Mouse (Mus musculus) limb, embryonic 13.5 days (tissue): ENCODE results near the gene Wdr3. TPM values are rescaled to one million over a fixed set of nuclear protein-coding genes. Genes with fewer than 3 reads are reported as not detected.

Source experiments
- ATAC-seq: fragments of 200-750 bp; cut with Nextera tagmentation; 2 replicates; pipeline ENCODE4 v1.8.0; 2017; ENCODE audit warnings: low read depth, moderate number of reproducible peaks, moderate TSS enrichment; ENCODE audit not compliant: low FRiP score
- H3K27ac ChIP-seq: fragments of 300-500 bp; sonication (generic); 2 replicates; pipeline ENCODE4 v1.5.1; 2015; ENCODE audit warnings: inconsistent platforms, mild to moderate bottlenecking, moderate library complexity
- H3K27me3 ChIP-seq: fragments of 300-500 bp; sonication (generic); 2 replicates; pipeline ENCODE4 v1.6.1; 2015; ENCODE audit warnings: mild to moderate bottlenecking, inconsistent platforms
- H3K36me3 ChIP-seq: fragments of 300-500 bp; sonication (generic); 2 replicates; pipeline ENCODE4 v1.6.1; 2015; ENCODE audit warnings: inconsistent platforms, mild to moderate bottlenecking, moderate library complexity
- H3K4me1 ChIP-seq: fragments of 300-500 bp; sonication (generic); 2 replicates; pipeline ENCODE4 v1.6.1; 2015; ENCODE audit warnings: inconsistent platforms
- H3K4me2 ChIP-seq: fragments of 300-500 bp; sonication (generic); replicated peaks from 2 replicates; pipeline ENCODE4 v1.6.1; 2015; ENCODE audit warnings: inconsistent platforms, mild to moderate bottlenecking, moderate library complexity
- H3K4me3 ChIP-seq: fragments of 300-500 bp; sonication (generic); 2 replicates; pipeline ENCODE4 v1.5.1; 2015; ENCODE audit warnings: moderate library complexity, mild to moderate bottlenecking, inconsistent platforms
- H3K9ac ChIP-seq: fragments of 300-500 bp; sonication (generic); 2 replicates; pipeline ENCODE4 v1.6.1; 2015; ENCODE audit warnings: mild to moderate bottlenecking, inconsistent platforms
- H3K9me3 ChIP-seq: fragments of 300-500 bp; sonication (generic); 2 replicates; pipeline ENCODE4 v1.6.1; 2016; ENCODE audit warnings: inconsistent platforms
- WGBS: fragments of 180-500 bp; shearing (Covaris S2); methylation state at CpG from one replicate; pipeline ENCODE4 v1.1.7; 2015; 5-methylcytosine and 5-hydroxymethylcytosine counted together
- polyA plus RNA-seq: library from polyadenylated mRNA; unstranded; fragments of >200 nt; fragmentation: Nextera tagmentation; extraction: Ambion mirVana; gene quantifications from 2 replicates; pipeline ENCODE4 v1.2.1, GENCODE M21; 2015

Gene Wdr3
- 42.4 and 44.5 TPM in 2 replicates for polyA plus RNA-seq

DNA sequence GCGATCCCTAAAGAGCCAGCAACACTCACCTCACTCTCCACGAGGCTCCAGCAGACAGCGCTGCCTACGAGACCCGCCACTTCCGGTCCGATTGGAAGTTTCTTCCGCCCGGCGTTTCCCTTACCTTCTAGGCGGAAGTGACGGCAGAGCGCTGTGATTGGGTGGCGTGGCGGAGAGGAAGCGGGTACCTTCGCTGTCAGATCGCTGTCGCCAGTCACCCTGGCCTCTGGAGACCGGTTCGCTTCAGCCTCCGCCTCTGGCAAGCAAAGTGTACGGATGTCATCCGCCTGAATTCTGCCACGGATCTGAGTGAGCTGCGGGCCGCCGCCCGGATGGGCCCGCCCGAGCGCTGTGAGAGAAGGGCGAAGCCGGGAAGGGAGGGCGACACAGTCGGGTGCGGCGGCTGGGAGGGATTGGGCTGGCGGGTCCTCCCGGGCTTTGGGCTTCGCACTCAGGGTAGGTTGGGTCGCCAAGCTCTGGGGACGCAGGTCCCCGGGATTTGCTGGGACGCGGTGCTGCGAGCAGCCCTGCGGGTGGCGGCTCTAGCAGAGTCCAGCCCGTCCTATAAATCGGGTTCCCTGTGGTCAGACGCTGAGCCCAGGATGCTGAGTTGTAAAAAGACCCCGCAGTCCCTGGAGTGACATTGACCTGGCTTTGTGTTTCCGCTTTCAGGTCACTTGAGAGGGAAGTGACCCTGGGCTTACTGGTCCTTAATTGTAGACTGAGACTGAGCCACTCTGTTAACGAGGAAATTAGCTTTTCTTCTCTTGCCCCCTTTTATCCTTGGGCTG lies at the start of gene Wdr3, which contains the start of gene Gdap2:
TSS of gene Wdr3 (minus strand) at position 93 of the 791 bp plus-strand sequence.
TSS of gene Gdap2 (plus strand) at position 67 of the 791 bp plus-strand sequence.
- Histone ChIP-seq H3K9ac (peak within 1 kb of the TSS; percentile 89), H3K36me3 (peaks cover 25% of the 10 kb centered on the region), H3K4me2 (peak within 1 kb of the TSS; percentile 91), H3K4me3 (peak within 1 kb of the TSS; percentile 85), H3K9me3 (no peaks in the 10 kb centered on the region), H3K27me3 (no peaks in the 10 kb centered on the region), H3K27ac (peak within 1 kb of the TSS; percentile 52; the same call in 1 of the 2 replicates), H3K4me1 (peaks cover 19% of the 10 kb centered on the region)
- under 1% methylated on average over 55 of the region's 55 CpGs for WGBS
- ATAC-seq = peak; percentile 97

DNA sequence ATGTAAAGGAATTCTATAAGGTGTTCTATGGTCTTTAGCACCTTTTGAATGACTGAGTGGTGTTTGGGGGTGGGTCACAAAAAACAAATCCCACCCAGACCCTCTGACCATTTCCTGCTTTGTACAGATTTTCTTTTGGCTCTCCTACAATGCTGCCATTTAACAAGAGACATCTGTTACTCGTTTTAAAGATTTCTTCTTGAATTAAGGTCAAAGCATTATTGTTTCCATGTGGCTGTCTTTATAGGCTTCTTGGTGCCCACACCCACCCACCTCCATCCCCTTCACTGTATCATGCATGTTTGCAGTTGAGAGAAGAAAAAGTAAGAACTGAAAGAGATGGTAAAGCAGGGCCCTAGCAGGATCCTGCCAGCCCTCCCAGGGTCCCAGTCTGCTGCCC lies 44.8 kb upstream of the Wdr3 start:
- no peak overlapping the region for H3K4me3 ChIP-seq
- H3K9ac ChIP-seq = no peak overlapping the region
- no peaks in the 10 kb centered on the region for H3K27me3 ChIP-seq
- ATAC-seq = peak; percentile 75; the same call in 1 of the 2 replicates
- no peaks in the 10 kb centered on the region for H3K9me3 ChIP-seq
- peaks cover 20% of the 10 kb centered on the region for H3K4me1 ChIP-seq
- H3K27ac ChIP-seq = peak overlapping the region; percentile 70; the same call in 1 of the 2 replicates
- H3K36me3 ChIP-seq = peaks cover 31% of the 10 kb centered on the region
- no peak overlapping the region; the same call in 1 of the 2 replicates for H3K4me2 ChIP-seq
- 7% methylated on average over 1 of the region's 1 CpGs for WGBS

DNA sequence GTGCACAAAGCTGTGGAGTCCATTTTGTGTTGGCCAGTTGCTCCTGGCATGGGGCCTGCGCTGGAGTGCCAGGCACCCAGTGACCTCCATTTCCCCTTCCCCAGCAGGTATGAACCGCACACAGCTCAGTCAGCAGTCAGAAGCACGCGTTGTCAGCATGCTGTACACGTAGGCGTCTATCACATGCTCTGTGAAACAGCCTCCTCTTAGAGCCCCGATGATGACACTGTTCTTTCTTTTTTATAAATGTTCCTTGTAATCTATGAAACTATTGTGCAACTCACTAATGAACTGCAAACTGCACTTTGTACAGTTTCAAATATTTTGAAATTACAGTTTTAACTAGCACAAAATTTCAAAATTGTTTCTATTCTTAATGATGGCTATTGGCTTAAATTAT lies 39.3 kb upstream of the Wdr3 start:
- Histone ChIP-seq H3K36me3 (peaks cover 53% of the 10 kb centered on the region), H3K4me1 (peaks cover 3% of the 10 kb centered on the region), H3K27me3 (no peaks in the 10 kb centered on the region), H3K4me3 (no peak overlapping the region), H3K9ac (no peak overlapping the region), H3K9me3 (no peaks in the 10 kb centered on the region), H3K4me2 (no peak overlapping the region), H3K27ac (no peak overlapping the region)
- ATAC-seq = no peak
- WGBS = 92% methylated on average over 7 of the region's 7 CpGs

DNA sequence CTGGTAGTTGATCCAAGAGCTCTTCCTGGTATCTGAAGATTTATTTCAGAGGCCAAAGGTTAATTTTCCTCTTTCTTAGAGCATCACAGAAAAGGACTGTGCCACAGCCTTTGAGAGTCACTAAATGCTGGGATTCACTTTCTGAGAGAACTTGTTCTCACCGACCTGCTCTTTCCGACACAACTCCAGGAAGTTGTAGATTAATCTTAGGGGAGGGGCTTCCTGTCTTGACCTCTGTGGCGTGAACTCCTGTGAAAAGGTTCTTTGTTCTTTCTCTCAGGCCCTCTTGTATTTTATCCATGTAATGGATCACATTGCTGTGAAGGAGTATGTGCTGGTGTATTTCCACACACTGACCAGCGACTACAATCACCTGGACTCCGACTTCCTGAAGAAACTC lies 32.0 kb upstream of the Wdr3 start:
- Histone ChIP-seq H3K4me3 (no peak overlapping the region), H3K9ac (no peak overlapping the region), H3K9me3 (no peaks in the 10 kb centered on the region), H3K27ac (no peak overlapping the region), H3K36me3 (peaks cover 25% of the 10 kb centered on the region), H3K4me2 (no peak overlapping the region), H3K27me3 (no peaks in the 10 kb centered on the region), H3K4me1 (0 out of 2 replicates have a peak, but pooled peaks cover 2% of the 10 kb centered on the region)
- no peak for ATAC-seq
- WGBS = 42% methylated on average over 5 of the region's 5 CpGs

DNA sequence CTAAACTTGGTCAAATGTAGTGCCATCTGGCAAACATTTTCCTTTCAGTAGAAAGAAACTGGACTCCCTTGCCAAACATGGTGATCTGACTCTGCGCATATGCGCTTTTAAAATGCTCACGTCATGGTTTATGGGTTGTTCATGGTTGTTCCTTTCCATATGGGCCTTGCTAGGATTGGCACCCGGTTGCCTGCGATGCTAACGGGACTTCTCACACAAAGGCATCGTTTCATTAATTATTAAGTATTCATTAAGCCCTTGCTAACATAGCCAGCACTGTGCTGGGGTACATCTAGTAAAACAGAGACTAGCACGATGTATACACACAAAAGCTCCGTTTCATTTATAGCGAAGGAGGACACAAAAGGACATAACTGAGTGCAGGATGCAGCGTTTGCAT lies 27.7 kb upstream of the Wdr3 start:
- no peak overlapping the region for H3K4me2 ChIP-seq
- H3K9ac ChIP-seq = no peak overlapping the region
- WGBS = 79% methylated on average over 11 of the region's 11 CpGs
- no peak overlapping the region for H3K4me3 ChIP-seq
- H3K27ac ChIP-seq = no peak overlapping the region
- H3K9me3 ChIP-seq = no peaks in the 10 kb centered on the region
- H3K36me3 ChIP-seq = peaks cover 27% of the 10 kb centered on the region
- 0 out of 2 replicates have a peak, but pooled peaks cover 2% of the 10 kb centered on the region for H3K4me1 ChIP-seq
- no peaks in the 10 kb centered on the region for H3K27me3 ChIP-seq
- ATAC-seq = no peak

DNA sequence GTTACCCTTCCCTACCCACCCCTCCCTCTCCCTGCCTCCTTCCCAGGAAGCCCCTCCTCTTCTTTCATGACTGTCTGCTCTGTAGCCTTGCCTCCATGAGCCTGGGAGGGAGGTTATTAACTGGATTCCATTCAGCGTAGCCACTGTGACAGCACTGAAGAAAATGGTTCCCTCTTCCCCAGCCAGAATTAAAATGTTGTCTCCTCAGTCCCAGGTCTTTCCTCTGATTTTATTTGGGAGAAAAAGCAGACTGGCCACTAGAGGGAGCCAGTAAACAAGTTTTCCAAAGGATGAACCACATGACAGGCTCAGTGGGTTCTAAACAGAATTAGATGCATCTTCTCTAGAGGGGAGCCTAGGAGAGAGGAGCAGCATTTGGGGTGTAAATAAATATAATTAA lies 27.2 kb upstream of the Wdr3 start:
- peak; percentile 71; the same call in 1 of the 2 replicates for ATAC-seq
- Histone ChIP-seq H3K4me2 (no peak overlapping the region), H3K9ac (no peak overlapping the region), H3K36me3 (peaks cover 26% of the 10 kb centered on the region), H3K4me3 (no peak overlapping the region), H3K27ac (no peak overlapping the region), H3K27me3 (no peaks in the 10 kb centered on the region), H3K4me1 (0 out of 2 replicates have a peak, but pooled peaks cover 2% of the 10 kb centered on the region), H3K9me3 (no peaks in the 10 kb centered on the region)
- WGBS = 45% methylated on average over 1 of the region's 1 CpGs

DNA sequence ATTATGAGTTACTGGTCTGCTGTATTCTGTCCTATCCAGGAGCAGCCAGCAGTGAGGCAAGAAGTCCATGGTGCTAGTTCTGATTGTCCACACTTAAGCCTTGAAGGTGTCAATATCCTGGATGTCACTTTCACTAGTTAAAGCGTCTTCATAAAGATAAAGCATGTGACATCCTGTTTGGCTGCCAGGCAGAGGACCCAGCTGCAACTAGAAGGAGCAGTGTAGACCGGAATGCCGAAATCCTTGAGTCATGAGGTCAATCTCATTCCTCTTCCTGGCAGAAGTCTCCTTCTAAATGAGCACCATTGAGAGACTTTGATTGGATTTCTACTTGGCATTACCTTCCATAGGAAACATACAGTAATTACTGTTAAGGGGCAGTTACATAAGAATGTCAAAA lies 18.3 kb upstream of the Wdr3 start:
- Histone ChIP-seq H3K9ac (no peak overlapping the region), H3K36me3 (peaks cover 47% of the 10 kb centered on the region), H3K9me3 (no peaks in the 10 kb centered on the region), H3K4me1 (peaks cover 3% of the 10 kb centered on the region; the same call in 1 of the 2 replicates), H3K27ac (no peak overlapping the region), H3K27me3 (no peaks in the 10 kb centered on the region), H3K4me3 (no peak overlapping the region), H3K4me2 (no peak overlapping the region)
- WGBS = 75% methylated on average over 3 of the region's 3 CpGs
- no peak for ATAC-seq

DNA sequence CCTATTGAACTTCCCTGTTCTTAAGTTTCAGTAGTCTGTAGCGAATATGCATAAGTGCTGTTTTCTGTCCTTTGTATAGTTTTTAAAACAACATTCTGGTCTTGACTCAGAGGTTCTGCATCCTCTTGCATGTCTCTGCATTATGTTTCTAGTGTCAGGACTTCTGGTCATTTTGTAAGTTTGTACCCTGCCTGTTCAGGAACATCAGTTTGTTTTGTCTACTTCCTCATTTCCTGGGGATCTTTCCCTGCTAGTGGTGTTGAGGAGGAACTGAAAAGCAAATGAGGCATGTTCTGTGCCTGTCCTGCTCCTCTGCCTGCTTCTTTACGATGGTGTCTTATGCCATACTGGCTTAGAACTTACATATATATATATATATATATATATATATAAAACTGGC lies 13.8 kb upstream of the Wdr3 start:
- Histone ChIP-seq H3K27me3 (no peaks in the 10 kb centered on the region), H3K4me3 (no peak overlapping the region), H3K36me3 (peaks cover 61% of the 10 kb centered on the region), H3K4me1 (peaks cover 3% of the 10 kb centered on the region; the same call in 1 of the 2 replicates), H3K9me3 (no peaks in the 10 kb centered on the region), H3K27ac (no peak overlapping the region), H3K4me2 (no peak overlapping the region), H3K9ac (no peak overlapping the region)
- WGBS = 93% methylated on average over 2 of the region's 2 CpGs
- no peak for ATAC-seq

DNA sequence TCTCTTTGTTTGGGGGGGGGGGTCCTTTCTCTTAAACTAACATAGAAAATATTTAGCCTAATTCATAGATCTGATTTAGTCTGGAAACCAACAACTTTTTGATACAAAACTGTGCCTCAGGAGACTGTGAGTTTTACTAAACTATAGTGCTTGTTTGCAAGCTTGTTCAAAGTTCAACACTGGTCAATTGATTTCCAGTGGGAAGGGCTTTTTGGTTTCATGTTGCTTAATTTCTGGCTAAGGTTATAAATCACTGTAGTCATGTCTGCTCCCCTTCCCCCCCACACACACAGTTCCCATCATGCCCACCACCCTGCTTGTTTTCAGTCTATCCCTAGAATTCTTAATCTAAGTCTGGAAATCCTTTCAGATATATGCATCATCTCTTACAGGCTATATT lies 2.8 kb upstream of the Wdr3 start:
- Histone ChIP-seq H3K4me2 (no peak overlapping the region), H3K4me1 (peaks cover 19% of the 10 kb centered on the region), H3K27ac (no peak overlapping the region), H3K4me3 (no peak overlapping the region), H3K36me3 (peaks cover 17% of the 10 kb centered on the region; the same call in 1 of the 2 replicates), H3K27me3 (no peaks in the 10 kb centered on the region), H3K9me3 (no peaks in the 10 kb centered on the region), H3K9ac (no peak overlapping the region)
- ATAC-seq = no peak

DNA sequence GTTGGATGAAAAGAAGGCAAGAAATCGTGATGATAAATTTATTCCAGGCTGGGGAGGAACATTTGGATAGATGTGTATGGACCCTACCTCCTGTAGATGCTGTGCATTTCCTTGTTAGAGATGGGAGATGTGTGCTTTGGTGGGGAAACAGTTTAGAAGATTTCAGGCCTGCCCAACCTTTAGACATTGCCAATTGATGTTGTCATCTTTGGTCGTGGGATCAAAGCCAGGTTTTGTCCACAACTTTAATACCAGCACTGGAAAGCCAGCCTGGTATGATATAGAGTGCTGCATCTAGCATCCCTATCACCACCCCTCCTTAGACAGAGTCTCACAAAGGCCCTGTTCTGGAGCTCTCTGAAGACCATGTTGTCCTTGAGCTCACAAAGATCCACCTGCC lies 1.3 kb upstream of the Wdr3 start:
- WGBS = 82% methylated on average over 2 of the region's 2 CpGs
- Histone ChIP-seq H3K36me3 (peaks cover 21% of the 10 kb centered on the region), H3K9me3 (no peaks in the 10 kb centered on the region), H3K4me1 (peaks cover 19% of the 10 kb centered on the region), H3K27ac (no peak overlapping the region), H3K27me3 (no peaks in the 10 kb centered on the region), H3K4me3 (0 out of 2 replicates have a peak overlapping the region, but pooled peaks have one; percentile 85), H3K4me2 (peak overlapping the region; percentile 91; the same call in 1 of the 2 replicates), H3K9ac (no peak overlapping the region)
- no peak for ATAC-seq

DNA sequence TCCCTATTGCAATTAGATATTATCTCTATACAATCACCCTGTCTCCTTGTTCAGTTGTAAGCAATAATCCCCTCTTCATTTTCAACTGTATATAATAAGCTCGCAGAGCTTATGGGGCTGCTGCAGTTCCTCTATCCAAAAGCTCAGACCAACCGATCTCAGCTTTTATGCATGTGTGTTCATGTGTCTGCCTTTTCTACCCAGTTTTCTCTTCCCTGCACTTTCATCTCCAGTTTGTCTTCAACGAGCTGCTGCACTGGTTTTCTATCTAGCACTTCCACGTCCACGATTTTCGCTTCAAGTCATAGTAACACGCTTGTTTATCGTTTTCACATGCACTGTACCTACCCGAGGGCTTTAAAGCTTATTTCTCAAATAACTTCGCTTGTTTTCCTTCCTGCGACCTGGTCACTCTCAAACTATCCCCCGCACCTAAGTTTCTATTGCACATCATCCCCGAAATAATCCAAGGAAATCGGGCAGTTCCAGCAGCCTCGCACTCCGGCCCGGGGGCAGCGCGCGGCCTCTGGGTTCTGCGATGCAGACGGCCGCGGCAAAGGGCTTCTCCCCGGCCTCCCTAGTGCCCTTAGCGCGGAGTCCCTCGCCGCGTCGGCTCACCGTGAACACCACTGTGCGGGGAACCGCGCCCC lies 417 bp downstream of the Wdr3 start:
- Histone ChIP-seq H3K9me3 (no peaks in the 10 kb centered on the region), H3K4me2 (peak overlapping the region; percentile 91), H3K4me3 (peak overlapping the region; percentile 85), H3K27me3 (no peaks in the 10 kb centered on the region), H3K27ac (0 out of 2 replicates have a peak overlapping the region, but pooled peaks have one; percentile 44), H3K9ac (peak overlapping the region; percentile 89), H3K4me1 (peaks cover 19% of the 10 kb centered on the region), H3K36me3 (peaks cover 31% of the 10 kb centered on the region)
- no peak for ATAC-seq
- 2% methylated on average over 35 of the region's 35 CpGs for WGBS
